Mouse (Mus musculus) heart, embryonic 10.5 days (tissue): Measurements from ENCODE around the gene Atad5. TPM values are rescaled to one million over a fixed set of nuclear protein-coding genes. Genes with fewer than 3 reads are reported as not detected.
"Not testable (repeated sequence)": the region's sequence is repeated elsewhere in the genome, so short reads cannot be mapped to it uniquely, and the experiment has no call there.

ENCODE experiments used
- DNase-seq: peaks from one replicate; pipeline ENCODE4 v3.0.0-alpha.2; 2017; ENCODE audit warnings: low spot score
- H3K27ac ChIP-seq: fragments of 300-500 bp; sonication (generic); 2 replicates; pipeline ENCODE4 v1.5.1; 2016; ENCODE audit warnings: mild to moderate bottlenecking
- H3K27me3 ChIP-seq: fragments of 300-500 bp; sonication (generic); 2 replicates; pipeline ENCODE4 v1.6.1; 2016; ENCODE audit warnings: mild to moderate bottlenecking; ENCODE audit not compliant: poor library complexity, insufficient read depth, severe bottlenecking
- H3K36me3 ChIP-seq: fragments of 300-500 bp; sonication (generic); 2 replicates; pipeline ENCODE4 v1.6.1; 2016; ENCODE audit warnings: mild to moderate bottlenecking, moderate library complexity
- H3K4me1 ChIP-seq: fragments of 300-500 bp; sonication (generic); 2 replicates; pipeline ENCODE4 v1.6.1; 2016; ENCODE audit warnings: mild to moderate bottlenecking
- H3K4me3 ChIP-seq: fragments of 300-500 bp; sonication (generic); 2 replicates; pipeline ENCODE4 v1.5.1; 2016; ENCODE audit warnings: mild to moderate bottlenecking, moderate library complexity
- H3K9me3 ChIP-seq: fragments of 300-500 bp; sonication (generic); 2 replicates; pipeline ENCODE4 v1.6.1; 2016; ENCODE audit warnings: mild to moderate bottlenecking, moderate library complexity
- WGBS: fragments of 180-500 bp; shearing (Covaris S2); methylation state at CpG from one replicate; pipeline ENCODE4 v1.1.7; 2016; 5-methylcytosine and 5-hydroxymethylcytosine counted together
- polyA plus RNA-seq: library from polyadenylated mRNA; unstranded; fragments of >200 nt; fragmentation: Nextera tagmentation; extraction: Ambion mirVana; gene quantifications from 2 replicates; pipeline ENCODE4 v1.2.1, GENCODE M21; 2016

Atad5 gene
- polyA plus RNA-seq, 1 experiment from 2014 or later, result 11.0 TPM

DNA sequence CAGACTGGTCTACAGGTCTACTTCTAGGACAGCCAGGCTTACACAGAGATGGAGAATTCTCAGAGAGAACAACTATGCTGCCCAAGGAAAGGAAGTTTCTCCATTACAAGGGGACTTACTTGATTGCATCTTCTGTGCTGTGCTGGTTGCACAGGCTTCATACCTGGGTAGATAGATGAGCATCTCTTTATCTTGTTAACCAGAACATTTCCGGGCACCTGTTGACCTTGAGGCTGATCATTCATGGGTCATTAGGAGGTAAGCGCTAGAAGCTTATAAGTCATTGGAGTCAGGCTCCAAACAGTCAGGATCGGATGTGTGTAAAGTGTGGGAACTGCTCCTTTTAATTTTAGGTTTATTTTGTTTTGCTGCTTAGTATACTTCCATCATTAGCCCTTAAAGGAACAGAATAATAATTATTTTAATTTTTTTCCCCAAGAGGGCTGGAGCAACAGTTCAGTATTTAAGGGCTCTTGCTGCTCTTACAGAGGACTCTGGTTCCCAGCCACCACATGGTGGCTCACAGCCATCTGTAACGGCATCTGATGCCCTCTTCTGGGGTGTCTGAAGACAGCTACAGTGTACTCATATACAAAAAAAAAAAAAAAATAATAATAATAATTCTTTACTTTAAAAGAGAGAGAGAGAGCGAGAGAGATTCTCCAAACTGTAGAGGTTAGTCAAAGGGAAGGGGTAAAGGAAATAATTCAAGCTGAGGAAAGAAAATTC, 92.0 kb downstream of the Atad5 start:
- no peaks in the 10 kb centered on the region for H3K9me3 ChIP-seq
- no peaks in the 10 kb centered on the region for H3K36me3 ChIP-seq
- H3K27me3 ChIP-seq, result no peaks in the 10 kb centered on the region
- no peak for DNase-seq
- peaks cover 14% of the 10 kb centered on the region for H3K4me1 ChIP-seq
- no peak overlapping the region for H3K4me3 ChIP-seq
- H3K27ac ChIP-seq, result no peak overlapping the region
- 70% methylated on average over 5 of the region's 5 CpGs for WGBS

DNA sequence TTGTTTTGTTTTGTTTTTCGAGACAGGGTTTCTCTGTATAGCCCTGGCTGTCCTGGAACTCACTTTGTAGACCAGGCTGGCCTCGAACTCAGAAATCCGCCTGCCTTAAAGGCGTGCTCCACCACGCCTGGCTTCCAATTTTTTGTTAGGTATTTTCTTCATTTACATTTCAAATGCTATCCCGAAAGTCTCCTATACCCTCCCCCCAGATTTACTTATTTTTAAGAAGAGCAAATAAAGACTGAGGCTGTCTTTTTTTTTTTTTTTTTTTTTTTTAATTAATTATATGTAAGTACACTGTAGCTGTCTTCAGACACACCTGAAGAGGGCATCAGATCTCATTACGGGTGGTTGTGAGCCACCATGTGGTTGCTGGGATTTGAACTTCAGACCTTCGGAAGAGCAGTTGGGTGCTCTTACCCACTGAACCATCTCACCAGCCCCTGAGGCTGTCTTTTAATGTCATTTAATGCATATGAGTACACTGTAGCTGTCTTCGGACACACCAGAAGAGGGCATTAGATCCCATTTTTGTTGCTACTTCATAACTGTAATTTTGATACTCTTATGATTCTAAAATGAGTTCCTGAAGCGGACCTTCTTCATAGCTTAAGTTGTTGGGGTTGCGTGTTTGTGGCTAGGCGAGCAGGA, 94.0 kb downstream of the Atad5 start:
- not testable (repeated sequence) for H3K9me3 ChIP-seq, H3K36me3 ChIP-seq, DNase-seq, H3K27me3 ChIP-seq, H3K4me1 ChIP-seq
- peak overlapping the region; percentile 85 for H3K4me3 ChIP-seq
- WGBS, result 41% methylated on average over 12 of the region's 12 CpGs
- H3K27ac ChIP-seq, result peak overlapping the region; percentile 96

DNA sequence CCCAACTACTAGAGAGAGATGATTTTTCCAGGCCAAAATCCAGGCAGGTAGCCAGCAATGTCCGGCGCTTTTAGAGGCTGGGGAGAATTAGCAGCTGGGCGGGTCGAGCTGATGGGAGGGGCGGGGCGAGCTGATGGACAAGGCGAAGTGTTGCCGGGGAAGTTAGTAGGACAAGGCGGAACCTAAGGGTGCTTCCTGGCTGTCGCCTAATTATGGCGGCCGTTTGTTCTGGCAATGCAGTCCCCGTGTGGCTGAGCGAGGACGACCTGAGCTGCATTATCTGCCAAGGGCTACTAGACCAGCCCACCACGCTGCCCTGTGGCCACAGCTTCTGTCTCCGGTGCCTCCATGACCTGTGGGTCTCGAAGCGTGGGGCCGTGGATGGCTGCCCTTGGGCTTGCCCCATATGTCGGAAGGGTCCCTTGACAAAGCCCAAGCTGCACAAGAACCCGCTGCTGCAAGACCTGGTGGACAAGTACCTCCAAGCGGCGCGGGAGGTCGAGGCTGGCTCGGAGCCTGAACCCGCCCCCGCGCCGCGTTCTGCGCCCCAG, 94.6 kb downstream of the Atad5 start, which contains the start of gene Rnf135:
Rnf135 (plus strand) TSS at position 147 of the 551 bp plus-strand sequence.
- Histone ChIP-seq H3K36me3 (no peaks in the 10 kb centered on the region), H3K9me3 (no peaks in the 10 kb centered on the region), H3K27ac (peak within 1 kb of the TSS; percentile 96), H3K4me1 (0 out of 2 replicates have a peak, but pooled peaks cover 3% of the 10 kb centered on the region), H3K4me3 (peak within 1 kb of the TSS; percentile 85), H3K27me3 (no peaks in the 10 kb centered on the region)
- DNase-seq, result peak; percentile 95
- 1% methylated on average over 33 of the region's 33 CpGs for WGBS

DNA sequence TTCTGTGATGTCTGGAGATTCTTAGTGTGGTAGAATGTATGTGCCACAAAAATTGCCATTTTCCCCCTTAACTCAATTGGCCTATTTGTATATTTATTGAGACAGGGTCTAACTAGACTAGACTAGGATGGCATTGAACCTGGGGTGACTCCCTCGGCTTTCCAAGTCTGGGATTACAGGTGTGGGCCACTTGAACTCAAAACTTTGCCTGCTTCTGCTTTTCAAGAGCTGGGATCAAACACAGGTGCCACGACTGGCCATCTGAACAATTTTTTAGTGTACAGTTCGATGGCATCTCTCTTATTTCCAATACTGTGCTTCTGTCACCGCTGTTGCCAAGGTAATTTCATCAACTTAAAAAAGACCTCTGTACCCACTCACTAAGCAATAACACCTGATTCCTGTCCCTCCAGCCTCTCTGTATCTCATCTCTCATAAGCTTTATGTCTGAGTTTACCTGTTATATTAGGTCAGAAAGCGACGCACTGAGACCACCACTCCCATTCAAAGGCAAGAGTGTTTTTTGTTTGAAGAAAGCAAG, 95.4 kb downstream of the Atad5 start:
- 0 out of 2 replicates have a peak, but pooled peaks cover 3% of the 10 kb centered on the region for H3K4me1 ChIP-seq
- no peaks in the 10 kb centered on the region for H3K9me3 ChIP-seq
- no peaks in the 10 kb centered on the region for H3K36me3 ChIP-seq
- H3K4me3 ChIP-seq, result peak overlapping the region; percentile 85
- WGBS, result 89% methylated on average over 6 of the region's 6 CpGs
- no peaks in the 10 kb centered on the region for H3K27me3 ChIP-seq
- DNase-seq, result no peak
- peak overlapping the region; percentile 96 for H3K27ac ChIP-seq

Other genes with a start within 250 kb of the Atad5 start
- gene Utp6, start 127.0 kb upstream of the Atad5 start, polyA plus RNA-seq, result 42.0 and 49.5 TPM in 2 replicates
- 16.0 and 20.1 TPM in 2 replicates for gene Suz12, start 96.3 kb upstream of the Atad5 start, polyA plus RNA-seq
- gene Crlf3, start 8.4 kb upstream of the Atad5 start, polyA plus RNA-seq, result 48.1 and 57.5 TPM in 2 replicates
- gene Tefm, start 52.8 kb downstream of the Atad5 start, polyA plus RNA-seq, result 35.4 and 36.6 TPM in 2 replicates
- gene Adap2, start 64.7 kb downstream of the Atad5 start, polyA plus RNA-seq, result 0.18 and 0.46 TPM in 2 replicates
- 8.8 and 9.4 TPM in 2 replicates for gene Rnf135, start 94.5 kb downstream of the Atad5 start, polyA plus RNA-seq
- 57.0 and 63.2 TPM in 2 replicates for gene Rhot1, start 119.6 kb downstream of the Atad5 start, polyA plus RNA-seq
- gene Rhbdl3, start 211.5 kb downstream of the Atad5 start, polyA plus RNA-seq, result 0.39 and 1.2 TPM in 2 replicates